Mouse (Mus musculus): ENCODE data around the gene Vmn1r8.
"Not testable (repeated sequence)": the region's sequence is repeated elsewhere in the genome, so short reads cannot be mapped to it uniquely, and the experiment has no call there.

Vmn1r8 gene

DNA sequence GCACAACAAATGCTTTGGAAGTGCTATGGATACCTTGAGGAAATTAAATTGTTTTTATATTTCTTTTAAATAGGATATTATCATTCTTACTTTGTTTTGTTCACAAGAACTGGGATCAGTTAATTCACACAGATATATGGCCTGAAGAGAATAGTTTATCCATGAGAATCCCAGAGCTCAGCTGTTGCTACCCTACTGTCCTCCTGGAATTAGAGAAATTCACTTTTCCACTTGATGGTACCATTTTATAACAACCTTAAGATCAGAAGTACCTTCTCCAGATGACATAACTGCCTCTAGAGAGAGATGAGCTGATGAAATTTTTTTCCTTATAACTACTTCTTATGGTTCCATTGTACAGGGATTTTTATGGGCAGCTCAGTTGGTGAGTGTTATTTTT, at the start of gene Vmn1r8:
Vmn1r8 (plus strand) TSS at position 301 of the 400 bp plus-strand sequence.
- no peak for DNase-seq

DNA sequence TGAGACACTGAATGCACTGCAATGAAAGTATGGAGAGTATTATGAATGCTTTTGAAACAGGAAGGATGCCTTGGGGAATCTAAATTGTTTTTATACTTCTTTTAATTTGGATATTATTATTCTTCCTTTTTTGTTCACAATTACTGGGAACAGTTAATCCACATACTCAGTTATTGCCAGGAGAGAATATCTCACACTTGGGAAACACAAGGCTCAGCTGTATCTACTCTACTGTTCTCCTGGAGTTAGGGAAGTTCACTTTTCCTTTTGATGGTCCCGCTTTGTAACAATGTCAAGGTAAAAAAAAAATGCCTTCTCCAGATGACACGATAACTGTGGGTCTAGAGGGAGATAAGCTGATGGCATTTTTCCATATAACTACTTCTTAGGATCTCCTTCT, 35.1 kb upstream of the Vmn1r8 start, which contains the start of gene Vmn1r6:
Vmn1r6 (plus strand) TSS at position 301 of the 400 bp plus-strand sequence.
- DNase-seq, result no peak

DNA sequence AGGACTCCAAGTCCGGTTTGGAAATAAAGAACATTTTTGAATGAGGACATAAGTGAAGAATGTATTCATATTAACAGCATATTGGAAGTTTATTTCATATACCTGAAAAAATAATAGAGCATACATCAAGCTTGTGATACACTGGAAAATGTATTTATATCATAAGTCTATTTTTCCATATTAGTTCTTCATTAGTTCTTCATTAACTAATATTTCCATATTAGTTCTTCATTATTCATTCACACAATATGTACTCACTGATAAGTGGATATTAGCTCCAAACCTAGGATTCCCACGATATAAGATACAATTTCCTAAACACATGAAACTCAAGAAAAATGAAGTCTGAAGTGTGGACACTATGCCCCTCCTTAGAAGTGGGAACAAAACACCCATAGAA, 6.9 kb upstream of the Vmn1r8 start, which contains the start of gene Vmn1r7:
Vmn1r7 (minus strand) TSS at position 101 of the 400 bp plus-strand sequence.
- DNase-seq, result not testable (repeated sequence)

GRCm38 (mm10) chr6:57034674-57035073, 2.6 kb downstream of the Vmn1r8 start:
- no peak for DNase-seq

GRCm38 (mm10) chr6:57063730-57064129, 31.6 kb downstream of the Vmn1r8 start:
- DNase-seq, result peak; percentile 27

GRCm38 (mm10) chr6:57066487-57066886, 34.4 kb downstream of the Vmn1r8 start, which contains the start of gene Vmn1r9:
Gene Vmn1r9 (plus strand): TSS chr6:57066787.
- no peak for DNase-seq

Measured in kidney, adult 18-20 months (tissue).